Mouse (Mus musculus): ENCODE results near the gene Shmt1. TPM values are rescaled to one million over a fixed set of nuclear protein-coding genes. Genes with fewer than 3 reads are reported as not detected.
"Not testable (repeated sequence)": the region's sequence is repeated elsewhere in the genome, so short reads cannot be mapped to it uniquely, and the experiment has no call there.

The Shmt1 gene
- 1 to 10 TPM in 23 of 26 experiments, under 1 TPM in 2, not detected in 1; 0.62 to 7.6 (median 4.6) TPM for total RNA-seq (2018; cell fraction: chromatin; rRNA removed)
- 1 to 10 TPM in 23 of 26 experiments, under 1 TPM in 3; 0.68 to 3.3 (median 1.6) TPM for total RNA-seq (2018; cell fraction: cytosol; rRNA removed)
- total RNA-seq (2018; cell fraction: nucleus; rRNA removed), result 1 to 10 TPM in 20 of 26 experiments, under 1 TPM in 6; 0.63 to 9.0 (median 1.9) TPM
- 1.6 to 3.9 TPM (median 2.6 TPM) in 3 replicates for polyA plus RNA-seq (2018)

DNA sequence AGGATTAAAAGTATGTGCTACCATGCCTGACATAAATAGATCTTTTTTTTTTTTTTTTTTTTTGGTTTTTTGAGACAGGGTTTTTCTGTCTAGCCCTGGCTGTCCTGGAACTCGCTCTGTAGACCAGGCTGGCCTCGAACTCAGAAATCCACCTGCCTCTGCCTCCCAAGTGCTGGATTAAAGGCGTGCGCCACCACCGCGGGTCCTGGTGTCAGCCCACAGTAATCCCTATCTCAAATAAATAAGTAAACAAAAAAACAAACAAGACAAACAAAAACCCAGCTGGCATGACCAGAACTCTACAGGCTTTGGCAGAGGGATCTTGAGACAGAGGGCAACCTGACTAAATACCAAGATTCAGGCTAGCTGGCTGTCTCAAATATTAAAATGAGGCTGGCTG, at the start of gene Shmt1:
Gene Shmt1 (minus strand): TSS at position 101 of the 400 bp plus-strand sequence.
- not testable (repeated sequence) for H3K27ac ChIP-seq; H3K79me2 ChIP-seq (ENCODE audit: inconsistent target); H3K36me3 ChIP-seq (ENCODE audit: inconsistent target)
- peak within 1 kb of the TSS; percentile 47 for H3K4me3 ChIP-seq (ENCODE audit: inconsistent target)
- WGBS (ENCODE audit: missing documents), result 22% methylated on average over 6 of the region's 6 CpGs

DNA sequence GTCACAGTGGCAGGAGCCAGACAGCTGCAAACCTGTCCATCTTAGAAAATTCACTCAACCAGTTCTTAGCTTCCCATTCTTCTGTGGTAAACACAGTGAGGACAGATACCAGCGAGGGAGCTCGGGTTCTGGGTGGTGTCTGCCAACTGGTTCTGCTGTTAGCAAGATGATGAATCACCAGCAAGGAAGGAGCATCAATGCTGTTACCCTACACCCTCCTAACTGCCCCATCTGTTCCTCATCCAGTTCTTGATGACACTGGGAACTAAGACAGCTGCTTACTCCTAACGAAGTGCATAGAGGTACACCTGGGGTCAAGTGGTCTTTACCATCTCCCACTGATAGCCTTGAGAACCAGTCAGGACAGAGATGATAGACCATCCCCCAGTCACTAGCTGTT, 45.1 kb upstream of the Shmt1 start:
- 87% methylated on average over 3 of the region's 3 CpGs for WGBS (ENCODE audit: missing documents)
- no peak overlapping the region for H3K4me3 ChIP-seq (ENCODE audit: inconsistent target)
- H3K27ac ChIP-seq, result no peak overlapping the region
- H3K36me3 ChIP-seq (ENCODE audit: inconsistent target), result peaks cover 63% of the 10 kb centered on the region
- H3K79me2 ChIP-seq (ENCODE audit: inconsistent target), result peaks cover under 1% of the 10 kb centered on the region; the same call in 1 of the 2 replicates

DNA sequence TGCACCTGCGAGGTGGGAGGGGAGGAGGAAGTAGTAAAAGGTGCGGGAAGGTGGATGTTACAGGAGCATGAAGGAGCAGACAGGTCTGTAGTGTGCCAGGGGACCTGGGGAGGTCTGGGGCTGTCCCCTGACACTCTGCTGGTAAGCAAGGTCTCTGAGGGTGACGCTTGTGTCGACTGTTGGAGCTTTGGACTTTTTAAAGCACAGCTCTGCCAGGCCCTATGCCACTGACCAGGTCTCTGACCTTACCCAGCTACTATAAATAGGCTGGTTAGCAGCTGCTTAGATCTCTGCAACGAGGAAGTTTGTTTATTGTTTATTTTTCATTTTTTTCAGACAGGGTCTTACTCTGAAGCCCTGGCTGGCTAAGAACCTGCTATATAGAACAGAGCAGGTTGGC, 33.9 kb upstream of the Shmt1 start:
- no peak overlapping the region for H3K4me3 ChIP-seq (ENCODE audit: inconsistent target)
- 96% methylated on average over 5 of the region's 5 CpGs for whole genome bisulfite sequencing (ENCODE audit: missing documents)
- peaks cover 32% of the 10 kb centered on the region; the same call in 1 of the 2 replicates for H3K79me2 ChIP-seq (ENCODE audit: inconsistent target)
- H3K36me3 ChIP-seq (ENCODE audit: inconsistent target), result peaks cover 22% of the 10 kb centered on the region; the same call in 1 of the 2 replicates
- H3K27ac ChIP-seq, result 0 out of 2 replicates have a peak overlapping the region, but pooled peaks have one; percentile 7

DNA sequence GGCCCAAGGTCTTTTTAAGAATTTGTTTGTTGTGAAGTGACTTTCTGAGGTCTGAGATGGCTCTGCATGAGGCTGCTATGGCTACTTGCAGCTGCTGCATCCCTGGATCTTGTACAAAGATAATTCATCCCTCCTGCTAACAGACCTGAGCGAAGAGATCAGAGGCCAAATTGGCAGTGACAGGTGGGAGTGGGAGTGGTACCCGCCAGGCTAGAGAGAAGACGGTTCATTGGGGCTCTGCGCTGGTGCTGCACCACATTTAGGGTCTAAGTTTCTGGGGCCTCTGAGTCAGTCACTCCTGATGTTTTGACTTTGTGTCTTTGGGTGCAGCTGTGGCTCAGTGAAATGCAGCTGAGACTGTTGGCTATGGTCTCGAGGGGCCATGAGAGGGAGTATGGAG, 31.9 kb upstream of the Shmt1 start:
- H3K36me3 ChIP-seq (ENCODE audit: inconsistent target), result peaks cover 12% of the 10 kb centered on the region; the same call in 1 of the 2 replicates
- no peak overlapping the region for H3K4me3 ChIP-seq (ENCODE audit: inconsistent target)
- H3K79me2 ChIP-seq (ENCODE audit: inconsistent target), result peaks cover 48% of the 10 kb centered on the region; the same call in 1 of the 2 replicates
- no peak overlapping the region for H3K27ac ChIP-seq
- WGBS (ENCODE audit: missing documents), result 95% methylated on average over 5 of the region's 5 CpGs

DNA sequence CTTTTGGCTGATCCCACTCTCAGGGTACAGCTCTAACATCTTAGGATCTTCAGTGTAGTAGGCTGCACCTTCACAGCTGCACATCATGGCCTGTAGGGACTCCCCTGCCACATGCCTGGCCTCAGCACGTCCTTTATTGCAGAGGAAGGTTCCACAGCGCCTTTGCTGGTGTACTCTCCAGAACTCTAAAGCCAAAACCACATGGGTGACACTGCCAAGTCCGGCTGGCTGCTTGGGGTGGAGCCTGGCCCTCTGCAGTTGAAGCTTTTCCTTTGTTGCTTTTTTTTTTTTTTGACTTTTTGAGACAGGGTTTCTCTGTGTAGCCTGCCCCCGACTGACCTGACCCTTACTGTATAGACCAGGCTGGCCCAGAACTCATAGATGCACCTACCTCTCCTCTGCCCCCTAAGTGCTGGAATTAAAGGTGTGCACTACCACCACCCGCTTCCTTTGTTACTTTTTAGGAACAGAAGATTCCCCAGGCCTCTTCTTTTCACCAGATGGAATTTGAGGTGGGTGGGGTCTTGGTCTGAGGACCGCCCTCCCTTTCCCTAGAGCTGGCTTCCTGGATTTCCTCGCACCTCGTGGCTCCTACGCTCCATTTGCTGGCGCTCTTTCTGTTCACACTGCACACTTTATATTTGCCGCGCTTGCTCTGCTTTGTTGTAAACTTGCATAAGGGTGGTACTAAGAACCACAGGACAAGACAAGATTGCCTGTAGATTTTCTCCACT, 30.1 kb upstream of the Shmt1 start:
- 60% methylated on average over 12 of the region's 12 CpGs for WGBS (ENCODE audit: missing documents)
- no peak overlapping the region for H3K27ac ChIP-seq
- H3K36me3 ChIP-seq (ENCODE audit: inconsistent target), result 0 out of 2 replicates have a peak, but pooled peaks cover 10% of the 10 kb centered on the region
- H3K4me3 ChIP-seq (ENCODE audit: inconsistent target), result no peak overlapping the region
- peaks cover 63% of the 10 kb centered on the region for H3K79me2 ChIP-seq (ENCODE audit: inconsistent target)

DNA sequence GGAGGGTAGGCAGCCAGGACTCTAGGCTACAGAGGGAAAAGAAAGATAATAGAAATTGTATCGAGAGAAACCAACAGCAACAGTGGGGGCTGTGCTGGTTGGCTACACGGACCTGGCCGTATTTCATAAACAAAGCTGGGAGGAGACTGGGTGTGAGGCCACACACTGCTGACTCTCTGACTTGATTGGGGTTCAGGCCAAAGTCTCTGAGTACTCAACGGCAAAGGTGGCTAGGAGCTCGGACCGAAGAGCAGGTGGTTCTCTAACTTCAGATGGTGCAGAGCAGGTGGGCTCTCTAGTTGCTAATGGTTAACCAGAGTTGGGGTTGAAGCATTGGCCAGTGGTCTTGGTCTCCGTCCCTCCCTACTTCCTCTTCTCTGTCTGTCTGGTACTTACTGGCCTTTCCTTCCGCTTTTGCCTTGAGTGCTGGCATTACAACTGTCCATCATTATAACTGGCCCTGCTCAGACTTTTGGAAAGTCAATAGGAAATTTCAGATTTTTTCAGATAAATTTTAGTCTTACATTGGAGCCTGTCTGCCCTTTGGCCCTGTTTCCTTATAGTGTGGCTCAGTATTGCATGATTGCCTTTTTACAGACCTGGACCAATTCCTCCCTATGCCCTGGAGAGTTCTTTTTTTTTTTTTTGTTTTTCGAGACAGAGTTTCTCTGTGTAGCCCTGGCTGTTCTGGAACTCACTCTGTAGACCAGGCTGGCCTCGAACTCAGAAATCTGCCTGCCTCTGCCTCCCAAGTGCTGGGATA, 26.3 kb upstream of the Shmt1 start:
- H3K4me3 ChIP-seq (ENCODE audit: inconsistent target), result no peak overlapping the region
- 59% methylated on average over 9 of the region's 10 CpGs for WGBS (ENCODE audit: missing documents)
- H3K36me3 ChIP-seq (ENCODE audit: inconsistent target), result no peaks in the 10 kb centered on the region
- H3K27ac ChIP-seq, result peak overlapping the region; percentile 42
- H3K79me2 ChIP-seq (ENCODE audit: inconsistent target), result peaks cover 78% of the 10 kb centered on the region

DNA sequence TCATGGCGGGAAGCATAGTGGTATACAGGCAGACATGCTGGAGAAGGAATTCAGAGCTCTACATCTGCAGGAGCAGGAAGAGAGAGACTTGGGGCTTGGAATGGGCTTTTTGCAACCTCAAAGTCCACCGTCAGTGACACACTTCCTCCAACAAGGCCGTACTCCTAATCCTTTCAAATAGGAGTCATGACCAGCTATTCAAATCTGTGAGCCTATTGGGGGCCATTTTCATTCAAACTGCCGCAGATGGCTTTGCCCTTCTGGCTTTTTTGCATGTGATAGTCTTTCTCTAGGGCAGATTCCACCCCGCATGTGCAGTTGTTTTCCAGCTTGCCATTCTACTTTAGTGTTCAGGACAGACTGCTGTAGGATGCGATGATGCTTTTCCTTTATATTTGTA, 25.4 kb upstream of the Shmt1 start:
- Histone ChIP-seq H3K79me2 (ENCODE audit: inconsistent target) (peaks cover 78% of the 10 kb centered on the region), H3K4me3 (ENCODE audit: inconsistent target) (no peak overlapping the region), H3K36me3 (ENCODE audit: inconsistent target) (no peaks in the 10 kb centered on the region), H3K27ac (no peak overlapping the region)
- 98% methylated on average over 6 of the region's 6 CpGs for WGBS (ENCODE audit: missing documents)

DNA sequence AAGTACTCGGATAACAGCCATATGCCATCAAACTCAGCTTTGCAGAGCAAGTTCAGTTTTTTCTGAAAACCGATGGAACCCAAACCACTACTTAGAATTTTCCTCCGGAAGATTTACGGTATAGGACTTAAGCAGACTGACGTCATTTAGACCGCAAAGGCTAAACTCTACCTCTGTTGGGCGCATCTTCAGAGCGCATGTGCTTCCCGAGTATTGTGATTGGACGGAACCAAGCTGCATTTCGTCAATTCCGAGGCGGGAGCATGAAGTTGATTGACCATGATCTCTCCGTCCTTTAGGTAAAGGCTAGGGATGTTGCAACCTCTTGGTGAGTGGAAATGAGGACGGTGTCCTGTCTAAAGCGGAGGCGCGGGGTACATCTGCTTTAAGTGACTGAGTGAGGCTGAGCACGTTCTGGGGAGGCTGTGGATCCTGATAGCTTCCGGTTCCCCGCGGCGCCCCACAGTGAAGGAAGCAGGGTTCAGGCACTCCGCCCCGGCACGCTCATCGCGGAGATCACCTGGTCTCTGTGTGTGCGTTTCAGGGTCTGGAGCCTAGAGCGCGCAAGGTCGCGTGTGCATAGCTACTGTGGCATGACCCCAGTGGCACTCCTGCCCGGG, 19.0 kb upstream of the Shmt1 start, which contains the start of gene Dhrs7b:
Gene Dhrs7b (plus strand): TSS at position 199 of the 620 bp plus-strand sequence.
- Histone ChIP-seq H3K4me3 (ENCODE audit: inconsistent target) (peak within 1 kb of the TSS; percentile 95), H3K79me2 (ENCODE audit: inconsistent target) (peaks cover 39% of the 10 kb centered on the region), H3K27ac (peak within 1 kb of the TSS; percentile 72), H3K36me3 (ENCODE audit: inconsistent target) (no peaks in the 10 kb centered on the region)
- 0% methylated on average over 34 of the region's 34 CpGs for WGBS (ENCODE audit: missing documents)

DNA sequence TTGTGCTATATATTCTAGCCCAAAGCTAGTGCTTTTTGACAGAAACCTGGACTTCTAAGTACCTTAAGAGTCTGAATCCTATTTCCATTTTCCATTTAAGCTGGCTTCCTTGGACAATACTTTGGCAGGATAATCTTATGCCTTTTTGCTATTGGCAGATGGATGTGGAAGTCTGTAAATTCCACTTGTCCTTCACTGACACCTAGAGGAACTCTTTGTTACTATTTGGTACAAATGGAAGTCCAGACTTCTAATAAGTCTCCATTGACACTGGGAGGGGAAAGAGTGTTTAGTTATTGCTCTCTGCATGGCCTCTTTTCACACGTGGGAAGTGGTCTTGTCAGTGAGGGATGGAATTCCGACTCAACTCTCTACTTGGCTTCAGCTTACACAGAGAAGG, 17.4 kb upstream of the Shmt1 start:
- peaks cover 32% of the 10 kb centered on the region for H3K79me2 ChIP-seq (ENCODE audit: inconsistent target)
- no peak overlapping the region for H3K4me3 ChIP-seq (ENCODE audit: inconsistent target)
- no peak overlapping the region for H3K27ac ChIP-seq
- H3K36me3 ChIP-seq (ENCODE audit: inconsistent target), result no peaks in the 10 kb centered on the region
- WGBS (ENCODE audit: missing documents), result 20% methylated on average over 2 of the region's 2 CpGs

DNA sequence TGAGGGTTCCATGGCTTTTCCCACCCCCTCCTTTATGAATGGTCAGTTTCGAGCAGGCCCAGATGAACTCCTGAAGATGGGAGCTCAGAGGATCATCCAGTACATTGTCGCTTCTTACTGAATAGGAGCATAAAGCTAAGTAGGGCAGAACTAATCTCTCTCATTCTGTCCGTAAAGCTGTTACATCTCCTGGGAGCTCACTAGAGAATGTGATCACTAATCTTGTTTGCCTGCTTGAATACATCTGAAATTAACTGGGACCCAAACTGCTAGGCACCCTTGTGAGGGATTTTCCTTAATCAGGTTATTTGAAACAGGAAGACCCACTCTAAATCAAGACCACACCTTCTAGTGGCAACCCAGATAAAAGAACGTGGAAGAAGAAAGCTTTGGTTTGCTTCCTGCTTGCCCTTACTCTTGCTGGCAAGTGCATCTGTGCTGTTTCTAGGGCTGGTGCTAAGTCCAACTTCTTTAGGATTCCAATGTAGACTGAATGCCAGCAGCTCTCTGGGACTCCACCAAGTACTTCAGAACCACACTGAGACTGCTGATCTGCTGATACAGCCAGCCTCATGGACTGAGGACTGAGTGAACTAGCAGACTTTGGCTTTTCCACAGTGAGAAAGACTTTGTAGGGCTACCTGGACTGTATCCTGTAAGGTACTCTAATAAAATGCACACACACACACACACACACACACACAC, 15.9 kb upstream of the Shmt1 start:
- no peak overlapping the region for H3K4me3 ChIP-seq (ENCODE audit: inconsistent target)
- peaks cover 17% of the 10 kb centered on the region for H3K79me2 ChIP-seq (ENCODE audit: inconsistent target)
- no peaks in the 10 kb centered on the region for H3K36me3 ChIP-seq (ENCODE audit: inconsistent target)
- H3K27ac ChIP-seq, result no peak overlapping the region
- WGBS (ENCODE audit: missing documents), result 78% methylated on average over 4 of the region's 4 CpGs

DNA sequence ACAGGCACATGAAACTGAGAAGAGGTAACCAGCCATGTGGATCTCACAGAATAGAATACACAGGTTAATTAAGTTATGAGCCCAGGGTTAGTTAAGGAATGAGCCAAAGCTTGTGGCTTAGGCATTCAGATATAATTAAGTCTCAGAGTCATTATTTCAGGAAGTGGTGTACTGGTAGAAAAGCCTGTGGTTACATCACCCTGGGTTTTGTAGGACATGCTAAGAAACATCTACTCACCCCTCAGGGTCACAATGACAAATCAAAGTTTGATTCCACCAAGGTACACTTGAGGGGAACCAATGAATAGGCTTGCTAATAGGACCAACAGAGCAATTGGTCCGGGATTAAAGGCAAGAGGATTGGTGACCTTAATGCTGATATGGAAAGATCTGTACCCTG, 15.2 kb upstream of the Shmt1 start:
- 13% methylated on average over 1 of the region's 1 CpGs for WGBS (ENCODE audit: missing documents)
- Histone ChIP-seq H3K36me3 (ENCODE audit: inconsistent target) (no peaks in the 10 kb centered on the region), H3K4me3 (ENCODE audit: inconsistent target) (no peak overlapping the region), H3K79me2 (ENCODE audit: inconsistent target) (peaks cover 10% of the 10 kb centered on the region), H3K27ac (no peak overlapping the region)

DNA sequence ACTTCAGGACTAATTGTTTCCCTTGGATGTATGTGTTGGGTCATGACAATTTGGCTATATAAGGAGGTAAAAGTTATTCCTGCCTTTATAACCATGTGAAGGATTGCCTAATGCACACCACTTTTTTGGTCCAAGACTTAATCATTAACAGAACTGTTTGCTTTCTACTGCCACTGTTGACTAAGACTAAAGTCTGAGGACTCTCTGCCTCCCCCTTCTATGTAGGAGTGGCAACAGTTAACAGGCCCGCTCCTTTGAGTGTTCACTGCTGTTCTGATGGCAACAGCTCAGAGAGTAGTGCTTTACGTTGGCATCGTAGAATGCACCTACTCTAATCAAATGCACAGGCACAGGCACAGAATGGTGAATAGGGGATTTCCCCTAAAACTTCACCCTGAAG, 13.7 kb upstream of the Shmt1 start:
- no peaks in the 10 kb centered on the region for H3K36me3 ChIP-seq (ENCODE audit: inconsistent target)
- WGBS (ENCODE audit: missing documents), result 97% methylated on average over 3 of the region's 3 CpGs
- no peak overlapping the region for H3K4me3 ChIP-seq (ENCODE audit: inconsistent target)
- H3K27ac ChIP-seq, result no peak overlapping the region
- no peaks in the 10 kb centered on the region for H3K79me2 ChIP-seq (ENCODE audit: inconsistent target)

DNA sequence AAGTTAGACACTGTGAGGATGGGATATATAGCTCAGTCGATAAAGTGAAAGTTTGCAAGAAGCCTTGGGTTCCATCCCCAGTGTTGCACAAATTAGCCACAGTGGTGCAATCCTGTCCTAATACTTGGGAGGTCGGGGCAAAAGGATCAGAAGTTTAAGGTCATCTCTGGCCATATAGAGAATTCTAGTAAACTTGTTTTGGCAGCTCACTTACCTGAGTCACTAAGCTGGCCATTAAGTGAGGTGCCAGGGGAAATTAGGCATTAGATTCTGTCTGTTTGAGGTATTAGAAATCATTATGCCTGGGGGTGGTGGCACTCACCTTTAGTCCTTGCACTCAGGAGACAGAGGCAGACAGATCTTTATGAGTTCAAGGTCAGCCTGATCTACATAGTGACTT, 12.3 kb upstream of the Shmt1 start:
- Histone ChIP-seq H3K79me2 (ENCODE audit: inconsistent target) (no peaks in the 10 kb centered on the region), H3K36me3 (ENCODE audit: inconsistent target) (no peaks in the 10 kb centered on the region), H3K27ac (no peak overlapping the region), H3K4me3 (ENCODE audit: inconsistent target) (no peak overlapping the region)
- 38% methylated on average over 2 of the region's 2 CpGs for WGBS (ENCODE audit: missing documents)

DNA sequence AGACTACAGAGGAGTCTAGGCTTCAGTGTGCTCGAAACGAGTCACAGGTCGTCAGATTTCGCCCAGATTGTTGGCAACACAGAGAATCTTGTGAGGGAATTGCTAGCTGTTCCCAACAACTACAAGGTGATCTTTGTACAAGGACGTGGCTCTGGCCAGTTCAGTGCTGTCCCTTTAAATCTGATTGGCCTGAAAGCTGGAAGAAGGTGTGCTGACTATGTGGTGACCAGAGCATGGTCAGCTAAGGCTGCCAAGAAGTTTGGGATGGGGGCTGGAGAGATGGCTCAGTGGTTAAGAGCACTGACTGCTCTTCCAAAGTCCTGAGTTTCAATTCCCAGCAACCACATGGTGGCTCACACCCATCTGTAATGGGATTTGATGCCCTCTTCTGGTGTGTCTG, 4.9 kb upstream of the Shmt1 start:
- Histone ChIP-seq H3K79me2 (ENCODE audit: inconsistent target) (no peaks in the 10 kb centered on the region), H3K27ac (no peak overlapping the region), H3K4me3 (ENCODE audit: inconsistent target) (no peak overlapping the region), H3K36me3 (ENCODE audit: inconsistent target) (no peaks in the 10 kb centered on the region)
- 72% methylated on average over 5 of the region's 5 CpGs for WGBS (ENCODE audit: missing documents)

Data from macrophage (primary cell).